Mouse (Mus musculus) neural tube, embryonic 15.5 days (tissue): ENCODE results near the gene Cacna1e. TPM values are rescaled to one million over a fixed set of nuclear protein-coding genes. Genes with fewer than 3 reads are reported as not detected.

Experiments
- ATAC-seq: fragments of 200-750 bp; cut with Nextera tagmentation; 2 replicates; pipeline ENCODE4 v1.8.0; 2017; ENCODE audit warnings: mild to moderate bottlenecking, moderate TSS enrichment, moderate library complexity; ENCODE audit not compliant: low FRiP score
- H3K27ac ChIP-seq: fragments of 300-500 bp; sonication (generic); replicated peaks from 2 replicates; pipeline ENCODE4 v1.5.1; 2015; ENCODE audit warnings: mild to moderate bottlenecking, inconsistent platforms
- H3K27me3 ChIP-seq: fragments of 300-500 bp; sonication (generic); replicated peaks from 2 replicates; pipeline ENCODE4 v1.6.1; 2015; ENCODE audit warnings: inconsistent platforms
- H3K36me3 ChIP-seq: fragments of 300-500 bp; sonication (generic); 2 replicates; pipeline ENCODE4 v1.6.1; 2015; ENCODE audit warnings: inconsistent platforms
- H3K4me1 ChIP-seq: fragments of 300-500 bp; sonication (generic); 2 replicates; pipeline ENCODE4 v1.6.1; 2015; ENCODE audit warnings: inconsistent platforms
- H3K4me2 ChIP-seq: fragments of 300-500 bp; sonication (generic); 2 replicates; pipeline ENCODE4 v1.6.1; 2015; ENCODE audit warnings: inconsistent platforms, mild to moderate bottlenecking, moderate library complexity
- H3K4me3 ChIP-seq: fragments of 300-500 bp; sonication (generic); replicated peaks from 2 replicates; pipeline ENCODE4 v1.5.1; 2015; ENCODE audit warnings: mild to moderate bottlenecking, inconsistent platforms
- H3K9ac ChIP-seq: fragments of 300-500 bp; sonication (generic); replicated peaks from 2 replicates; pipeline ENCODE4 v1.6.1; 2015; ENCODE audit warnings: mild to moderate bottlenecking, inconsistent platforms
- H3K9me3 ChIP-seq: fragments of 300-500 bp; sonication (generic); replicated peaks from 2 replicates; pipeline ENCODE4 v1.6.1; 2016; ENCODE audit warnings: inconsistent platforms
- WGBS: fragments of 180-500 bp; shearing (Covaris S2); methylation state at CpG from one replicate; pipeline ENCODE4 v1.1.7; 2015; ENCODE audit warnings: mixed read lengths; 5-methylcytosine and 5-hydroxymethylcytosine counted together
- polyA plus RNA-seq: library from polyadenylated mRNA; unstranded; fragments of >200 nt; fragmentation: Nextera tagmentation; extraction: Ambion mirVana; gene quantifications from 2 replicates; pipeline ENCODE4 v1.2.1, GENCODE M21; 2015

Cacna1e gene
- polyA plus RNA-seq, 1 experiment from 2014 or later = 17.1 TPM

- Histone ChIP-seq H3K4me1 (peaks cover 16% of the 10 kb centered on the region), H3K4me2 (no peak overlapping the region), H3K27me3 (no peaks in the 10 kb centered on the region), H3K4me3 (no peak overlapping the region), H3K9me3 (no peaks in the 10 kb centered on the region), H3K9ac (no peak overlapping the region), H3K36me3 (no peaks in the 10 kb centered on the region), H3K27ac (no peak overlapping the region)
- no peak for ATAC-seq
- WGBS = 88% methylated on average over 6 of the region's 6 CpGs
Observed at GRCm38 (mm10) chr1:154528803-154529202, 355.5 kb downstream of the Cacna1e start.

- Histone ChIP-seq H3K4me1 (no peaks in the 10 kb centered on the region), H3K27ac (no peak overlapping the region), H3K9me3 (no peaks in the 10 kb centered on the region), H3K36me3 (no peaks in the 10 kb centered on the region), H3K4me2 (no peak overlapping the region), H3K9ac (no peak overlapping the region), H3K27me3 (no peaks in the 10 kb centered on the region), H3K4me3 (no peak overlapping the region)
- no peak for ATAC-seq
- WGBS = 89% methylated on average over 2 of the region's 2 CpGs
Observed at GRCm38 (mm10) chr1:154520715-154521114, 363.6 kb downstream of the Cacna1e start.

- no peaks in the 10 kb centered on the region for H3K27me3 ChIP-seq
- no peak overlapping the region for H3K9ac ChIP-seq
- no peak for ATAC-seq
- H3K4me2 ChIP-seq = no peak overlapping the region
- no peak overlapping the region for H3K4me3 ChIP-seq
- H3K4me1 ChIP-seq = no peaks in the 10 kb centered on the region
- no peaks in the 10 kb centered on the region for H3K9me3 ChIP-seq
- H3K27ac ChIP-seq = no peak overlapping the region
- WGBS = 91% methylated on average over 2 of the region's 2 CpGs
- no peaks in the 10 kb centered on the region for H3K36me3 ChIP-seq
Observed at GRCm38 (mm10) chr1:154515350-154515749, 369.0 kb downstream of the Cacna1e start.

- no peaks in the 10 kb centered on the region for H3K36me3 ChIP-seq
- no peak overlapping the region for H3K27ac ChIP-seq
- H3K4me1 ChIP-seq = no peaks in the 10 kb centered on the region
- no peak overlapping the region for H3K9ac ChIP-seq
- no peak for ATAC-seq
- H3K27me3 ChIP-seq = no peaks in the 10 kb centered on the region
- H3K9me3 ChIP-seq = no peaks in the 10 kb centered on the region
- H3K4me3 ChIP-seq = no peak overlapping the region
- H3K4me2 ChIP-seq = no peak overlapping the region
Observed at GRCm38 (mm10) chr1:154511736-154512135, 372.6 kb downstream of the Cacna1e start.

GRCm38 (mm10) chr1:154504005-154504404 is 380.3 kb downstream of the Cacna1e start:
- Histone ChIP-seq H3K9me3 (no peaks in the 10 kb centered on the region), H3K27ac (no peak overlapping the region), H3K4me3 (no peak overlapping the region), H3K27me3 (no peaks in the 10 kb centered on the region), H3K4me2 (no peak overlapping the region), H3K4me1 (peaks cover 15% of the 10 kb centered on the region), H3K36me3 (no peaks in the 10 kb centered on the region), H3K9ac (no peak overlapping the region)
- 56% methylated on average over 4 of the region's 4 CpGs for WGBS
- ATAC-seq = no peak

- H3K9ac ChIP-seq = no peak overlapping the region
- peak overlapping the region; percentile 78 for H3K27ac ChIP-seq
- no peak overlapping the region for H3K4me2 ChIP-seq
- H3K36me3 ChIP-seq = no peaks in the 10 kb centered on the region
- WGBS = 73% methylated on average over 5 of the region's 5 CpGs
- ATAC-seq = peak; percentile 55; the same call in 1 of the 2 replicates
- peaks cover 15% of the 10 kb centered on the region for H3K4me1 ChIP-seq
- no peaks in the 10 kb centered on the region for H3K9me3 ChIP-seq
- no peak overlapping the region for H3K4me3 ChIP-seq
- no peaks in the 10 kb centered on the region for H3K27me3 ChIP-seq
Observed at GRCm38 (mm10) chr1:154500869-154501268, 383.4 kb downstream of the Cacna1e start.

- no peaks in the 10 kb centered on the region for H3K9me3 ChIP-seq
- H3K4me3 ChIP-seq = no peak overlapping the region
- H3K9ac ChIP-seq = no peak overlapping the region
- H3K27me3 ChIP-seq = no peaks in the 10 kb centered on the region
- peak overlapping the region; percentile 78 for H3K27ac ChIP-seq
- H3K4me2 ChIP-seq = no peak overlapping the region
- H3K36me3 ChIP-seq = no peaks in the 10 kb centered on the region
- peaks cover 15% of the 10 kb centered on the region for H3K4me1 ChIP-seq
- ATAC-seq = peak; percentile 89
- WGBS = 23% methylated on average over 3 of the region's 3 CpGs
Observed at GRCm38 (mm10) chr1:154500187-154500866, 384.0 kb downstream of the Cacna1e start.

GRCm38 (mm10) chr1:154498821-154499220 is 385.5 kb downstream of the Cacna1e start:
- Histone ChIP-seq H3K27me3 (no peaks in the 10 kb centered on the region), H3K4me3 (no peak overlapping the region), H3K9ac (no peak overlapping the region), H3K27ac (no peak overlapping the region), H3K4me2 (no peak overlapping the region), H3K4me1 (peaks cover 12% of the 10 kb centered on the region), H3K36me3 (no peaks in the 10 kb centered on the region), H3K9me3 (no peaks in the 10 kb centered on the region)
- no peak for ATAC-seq
- 85% methylated on average over 4 of the region's 4 CpGs for WGBS

GRCm38 (mm10) chr1:154491071-154491470 is 393.2 kb downstream of the Cacna1e start:
- Histone ChIP-seq H3K27ac (no peak overlapping the region), H3K9ac (no peak overlapping the region), H3K27me3 (no peaks in the 10 kb centered on the region), H3K36me3 (0 out of 2 replicates have a peak, but pooled peaks cover 3% of the 10 kb centered on the region), H3K9me3 (no peaks in the 10 kb centered on the region), H3K4me1 (0 out of 2 replicates have a peak, but pooled peaks cover 3% of the 10 kb centered on the region), H3K4me3 (no peak overlapping the region), H3K4me2 (no peak overlapping the region)
- ATAC-seq = no peak
- 62% methylated on average over 6 of the region's 6 CpGs for WGBS

- no peak overlapping the region for H3K4me3 ChIP-seq
Observed at GRCm38 (mm10) chr1:154476671-154477070, 407.6 kb downstream of the Cacna1e start.

GRCm38 (mm10) chr1:154475706-154476105 is 408.6 kb downstream of the Cacna1e start:
- WGBS = 91% methylated on average over 2 of the region's 2 CpGs
- H3K4me3 ChIP-seq = no peak overlapping the region
- no peak overlapping the region for H3K4me2 ChIP-seq
- H3K4me1 ChIP-seq = no peaks in the 10 kb centered on the region
- H3K9me3 ChIP-seq = no peaks in the 10 kb centered on the region
- peaks cover 11% of the 10 kb centered on the region for H3K36me3 ChIP-seq
- H3K27ac ChIP-seq = no peak overlapping the region
- no peak for ATAC-seq
- no peaks in the 10 kb centered on the region for H3K27me3 ChIP-seq
- no peak overlapping the region for H3K9ac ChIP-seq

More at GRCm38 (mm10) chr1:154476671-154477070, 407.6 kb downstream of the Cacna1e start:
- no peaks in the 10 kb centered on the region for H3K4me1 ChIP-seq
- H3K36me3 ChIP-seq = peaks cover 7% of the 10 kb centered on the region
- no peak for ATAC-seq
- no peaks in the 10 kb centered on the region for H3K27me3 ChIP-seq
- no peak overlapping the region for H3K27ac ChIP-seq
- H3K9me3 ChIP-seq = no peaks in the 10 kb centered on the region
- no peak overlapping the region for H3K4me2 ChIP-seq
- H3K9ac ChIP-seq = no peak overlapping the region
- WGBS = 89% methylated on average over 2 of the region's 2 CpGs

GRCm38 (mm10) chr1:154474156-154474555 is 410.1 kb downstream of the Cacna1e start:
- no peak overlapping the region for H3K4me3 ChIP-seq
- H3K9me3 ChIP-seq = no peaks in the 10 kb centered on the region
- no peaks in the 10 kb centered on the region for H3K4me1 ChIP-seq
- no peak for ATAC-seq
- H3K27me3 ChIP-seq = no peaks in the 10 kb centered on the region
- no peak overlapping the region for H3K9ac ChIP-seq
- H3K36me3 ChIP-seq = peaks cover 9% of the 10 kb centered on the region
- 78% methylated on average over 4 of the region's 4 CpGs for WGBS
- no peak overlapping the region for H3K27ac ChIP-seq
- no peak overlapping the region for H3K4me2 ChIP-seq
